Mouse (Mus musculus) embryonic facial prominence, embryonic 11.5 days (tissue): Measurements from ENCODE around the gene Arid4b. TPM values are rescaled to one million over a fixed set of nuclear protein-coding genes. Genes with fewer than 3 reads are reported as not detected.

ENCODE experiments used
- ATAC-seq: fragments of 200-750 bp; cut with Nextera tagmentation; replicated peaks from 2 replicates; pipeline ENCODE4 v1.8.0; 2017; ENCODE audit warnings: low read depth; ENCODE audit not compliant: insufficient number of reproducible peaks, low FRiP score, low TSS enrichment
- DNase-seq: peaks from one replicate; pipeline ENCODE4 v3.0.0-alpha.2; 2015; ENCODE audit warnings: low spot score
- H3K27ac ChIP-seq: fragments of 300-500 bp; sonication (generic); replicated peaks from 2 replicates; pipeline ENCODE4 v1.5.1; 2014; ENCODE audit warnings: mild to moderate bottlenecking, low read depth, low read length, control low read depth
- H3K27me3 ChIP-seq: fragments of 300-500 bp; sonication (generic); 2 replicates; pipeline ENCODE4 v1.6.1; 2014; ENCODE audit warnings: mild to moderate bottlenecking, low read length, moderate library complexity, mixed read lengths; ENCODE audit not compliant: control insufficient read depth, insufficient read depth
- H3K36me3 ChIP-seq: fragments of 300-500 bp; sonication (generic); replicated peaks from 2 replicates; pipeline ENCODE4 v1.6.1; 2014; ENCODE audit warnings: low read depth, mild to moderate bottlenecking, low read length, moderate library complexity, mixed read lengths; ENCODE audit not compliant: control insufficient read depth, insufficient read depth
- H3K4me1 ChIP-seq: fragments of 300-500 bp; sonication (generic); 2 replicates; pipeline ENCODE4 v1.6.1; 2014; ENCODE audit warnings: low read length, mixed read lengths; ENCODE audit not compliant: control insufficient read depth, insufficient read depth
- H3K4me2 ChIP-seq: fragments of 300-500 bp; sonication (generic); 2 replicates; pipeline ENCODE4 v1.6.1; 2014; ENCODE audit warnings: low read depth, mild to moderate bottlenecking, control low read depth, low read length, moderate library complexity
- H3K4me3 ChIP-seq: fragments of 300-500 bp; sonication (generic); 2 replicates; pipeline ENCODE4 v1.5.1; 2014; ENCODE audit warnings: low read depth, low read length, control low read depth
- H3K9ac ChIP-seq: fragments of 300-500 bp; sonication (generic); replicated peaks from 2 replicates; pipeline ENCODE4 v1.6.1; 2014; ENCODE audit warnings: mild to moderate bottlenecking, control low read depth, low read length
- H3K9me3 ChIP-seq: fragments of 300-500 bp; sonication (generic); replicated peaks from 2 replicates; pipeline ENCODE4 v1.6.1; 2016; ENCODE audit warnings: mild to moderate bottlenecking, low read length, inconsistent platforms, mixed read lengths; ENCODE audit not compliant: control insufficient read depth
- WGBS: fragments of 180-500 bp; shearing (Covaris S2); extraction: QIAGEN DNeasy Blood & Tissue Kit; methylation state at CpG from one replicate; pipeline ENCODE4 v1.1.7; 2014; 5-methylcytosine and 5-hydroxymethylcytosine counted together
- polyA plus RNA-seq: library from polyadenylated mRNA; unstranded; fragments of >200 nt; fragmentation: Nextera tagmentation; extraction: Ambion mirVana; gene quantifications from 2 replicates; pipeline ENCODE4 v1.2.1, GENCODE M21; 2014

The Arid4b gene
- polyA plus RNA-seq, 1 experiment from 2014 or later, result 85.0 TPM

DNA sequence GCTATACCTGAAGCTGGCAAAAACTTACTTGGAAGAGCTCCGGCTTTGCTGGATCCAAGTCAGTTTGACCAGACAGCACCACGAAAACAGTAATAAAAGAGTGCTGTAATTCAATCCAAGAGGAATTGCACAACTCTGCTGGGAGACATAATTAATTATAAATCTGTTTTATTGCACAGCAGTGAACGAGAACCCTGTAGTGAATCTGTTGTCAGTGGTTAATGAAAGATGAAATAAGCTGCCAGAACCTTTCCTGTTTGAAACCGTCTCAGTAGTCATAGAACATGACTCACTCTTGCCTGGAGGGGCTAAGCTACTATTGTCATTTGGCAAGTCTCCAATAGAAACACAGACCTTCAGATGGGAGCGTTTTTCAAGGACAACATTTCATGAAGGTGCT lies 22.8 kb upstream of the Arid4b start:
- no peaks in the 10 kb centered on the region for H3K9me3 ChIP-seq
- no peak overlapping the region for H3K27ac ChIP-seq
- H3K9ac ChIP-seq, result peak overlapping the region; percentile 92
- 66% methylated on average over 5 of the region's 5 CpGs for WGBS
- H3K4me2 ChIP-seq, result peak overlapping the region; percentile 50
- peak overlapping the region; percentile 70 for H3K4me3 ChIP-seq
- H3K36me3 ChIP-seq, result no peaks in the 10 kb centered on the region
- DNase-seq (no peak), ATAC-seq (no peak)
- no peaks in the 10 kb centered on the region for H3K4me1 ChIP-seq
- no peaks in the 10 kb centered on the region for H3K27me3 ChIP-seq

DNA sequence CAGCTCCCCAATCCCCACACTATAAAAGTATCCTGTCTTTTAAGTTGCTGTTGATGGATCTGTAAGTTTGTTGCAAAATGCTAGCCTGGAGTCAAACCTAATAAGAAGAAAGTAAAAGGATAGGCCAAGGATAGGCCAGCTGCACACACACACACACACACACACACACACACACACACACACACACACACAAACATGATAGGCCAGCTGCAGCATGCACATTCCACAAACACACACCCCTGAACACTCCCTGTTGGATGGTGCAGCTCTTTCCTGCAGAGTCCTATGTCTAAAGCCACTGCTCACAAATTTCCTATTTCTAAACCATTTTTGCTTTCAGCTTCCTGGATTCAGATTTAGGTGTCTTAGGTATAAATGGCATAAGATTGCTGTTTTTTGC lies 19.2 kb upstream of the Arid4b start:
- H3K4me1 ChIP-seq, result no peaks in the 10 kb centered on the region
- no peak for DNase-seq

DNA sequence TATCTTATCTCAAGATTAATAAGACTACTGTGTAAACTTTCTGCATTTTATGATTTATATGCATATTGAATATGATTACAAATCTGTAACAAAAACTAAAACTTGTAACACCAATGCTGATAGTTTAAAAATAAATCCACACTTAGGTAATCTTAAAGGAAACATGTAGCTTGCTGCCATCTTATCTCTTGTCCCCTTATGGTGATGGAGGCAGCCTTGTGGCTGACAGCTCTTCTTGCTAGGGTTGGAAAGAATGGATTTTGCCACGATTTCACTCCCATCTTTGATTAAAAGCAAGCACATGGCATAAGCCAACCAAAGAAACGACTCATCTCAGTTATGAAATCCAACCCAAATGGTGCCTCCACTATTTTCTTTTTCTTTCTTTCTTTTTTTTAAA lies 18.5 kb upstream of the Arid4b start:
- WGBS, result 74% methylated on average over 2 of the region's 2 CpGs
- ATAC-seq (no peak), DNase-seq (no peak)
- Histone ChIP-seq H3K36me3 (no peaks in the 10 kb centered on the region), H3K4me2 (no peak overlapping the region), H3K27me3 (no peaks in the 10 kb centered on the region), H3K4me1 (no peaks in the 10 kb centered on the region), H3K9me3 (no peaks in the 10 kb centered on the region), H3K27ac (no peak overlapping the region), H3K4me3 (no peak overlapping the region), H3K9ac (no peak overlapping the region)

More for the DNA sequence above, 19.2 kb upstream of the Arid4b start:
- Histone ChIP-seq H3K4me3 (no peak overlapping the region), H3K27me3 (no peaks in the 10 kb centered on the region), H3K27ac (no peak overlapping the region), H3K4me2 (no peak overlapping the region), H3K36me3 (no peaks in the 10 kb centered on the region), H3K9me3 (no peaks in the 10 kb centered on the region), H3K9ac (no peak overlapping the region)
- no peak for ATAC-seq

DNA sequence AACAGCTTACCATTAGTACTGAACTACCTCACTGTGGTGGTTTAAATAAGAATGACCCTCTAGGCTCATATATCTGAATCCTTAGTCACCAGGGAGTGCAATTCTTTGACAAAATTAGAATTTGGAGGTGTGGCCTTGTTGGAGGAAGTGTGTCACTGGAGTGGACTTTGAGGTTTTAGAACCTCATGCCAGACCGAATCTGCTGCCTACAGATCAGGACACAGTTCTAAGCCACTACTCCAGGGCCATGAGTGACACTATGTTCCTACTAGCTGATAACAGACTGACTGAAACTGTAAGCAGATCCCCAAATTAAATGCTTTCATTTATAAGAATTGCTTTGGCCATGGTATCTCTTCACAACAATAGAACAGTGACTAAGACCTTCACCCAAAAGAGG lies 13.2 kb upstream of the Arid4b start:
- H3K36me3 ChIP-seq, result peaks cover 2% of the 10 kb centered on the region; the same call in 1 of the 2 replicates

DNA sequence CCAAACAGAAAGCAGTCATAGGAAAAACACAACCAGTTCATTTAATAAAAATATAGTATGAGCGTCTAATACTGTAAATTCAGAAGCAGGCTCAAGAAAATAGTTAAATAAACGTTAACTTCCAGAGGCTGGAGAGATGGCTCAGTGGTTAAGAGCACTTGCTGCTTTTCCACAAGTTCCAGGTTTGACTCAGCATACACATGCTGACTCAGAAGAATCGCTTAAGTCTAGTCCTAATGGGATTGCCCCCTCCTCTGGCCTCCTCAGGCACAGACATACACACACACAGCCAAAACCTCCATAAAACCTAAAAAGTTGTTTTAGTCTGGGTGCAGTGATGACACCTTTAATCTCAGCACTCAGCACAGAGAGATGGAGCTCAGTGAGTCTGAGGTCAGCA lies 6.2 kb upstream of the Arid4b start:
- Histone ChIP-seq H3K27ac (no peak overlapping the region), H3K4me2 (no peak overlapping the region), H3K4me3 (no peak overlapping the region), H3K27me3 (no peaks in the 10 kb centered on the region), H3K9ac (no peak overlapping the region), H3K36me3 (peaks cover 2% of the 10 kb centered on the region; the same call in 1 of the 2 replicates), H3K9me3 (no peaks in the 10 kb centered on the region), H3K4me1 (no peaks in the 10 kb centered on the region)
- no peak for ATAC-seq
- WGBS, result 95% methylated on average over 3 of the region's 3 CpGs
- no peak for DNase-seq

More for the DNA sequence above, 13.2 kb upstream of the Arid4b start:
- Histone ChIP-seq H3K27ac (no peak overlapping the region), H3K9me3 (no peaks in the 10 kb centered on the region), H3K9ac (no peak overlapping the region), H3K4me3 (no peak overlapping the region), H3K27me3 (no peaks in the 10 kb centered on the region), H3K4me1 (no peaks in the 10 kb centered on the region), H3K4me2 (no peak overlapping the region)
- no peak for DNase-seq
- no peak for ATAC-seq
- 94% methylated on average over 1 of the region's 1 CpGs for WGBS

DNA sequence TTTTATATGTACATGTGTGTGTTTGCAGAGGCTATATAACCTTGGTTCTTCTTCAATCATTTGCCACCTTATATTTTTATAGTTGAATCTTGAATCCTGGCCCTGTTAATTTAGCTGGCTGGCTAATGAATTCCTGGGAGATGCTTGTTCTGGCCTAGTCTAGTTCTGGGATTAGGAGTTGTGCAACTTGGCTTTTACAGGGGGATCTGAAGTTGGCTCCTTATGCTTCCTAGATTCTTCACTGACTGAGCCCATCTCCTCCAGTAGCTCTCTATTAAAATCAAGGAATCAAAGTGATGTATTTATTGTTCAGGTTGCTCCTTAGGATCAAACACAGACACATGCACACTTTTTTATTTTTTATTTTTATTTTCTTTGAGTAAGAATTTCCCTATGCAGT lies 3.5 kb upstream of the Arid4b start:
- H3K9ac ChIP-seq, result no peak overlapping the region
- no peak for ATAC-seq
- H3K27me3 ChIP-seq, result no peaks in the 10 kb centered on the region
- no peak overlapping the region for H3K4me2 ChIP-seq
- no peak for DNase-seq
- H3K36me3 ChIP-seq, result no peaks in the 10 kb centered on the region
- H3K9me3 ChIP-seq, result no peaks in the 10 kb centered on the region
- H3K4me1 ChIP-seq, result no peaks in the 10 kb centered on the region
- no peak overlapping the region for H3K4me3 ChIP-seq
- H3K27ac ChIP-seq, result no peak overlapping the region

DNA sequence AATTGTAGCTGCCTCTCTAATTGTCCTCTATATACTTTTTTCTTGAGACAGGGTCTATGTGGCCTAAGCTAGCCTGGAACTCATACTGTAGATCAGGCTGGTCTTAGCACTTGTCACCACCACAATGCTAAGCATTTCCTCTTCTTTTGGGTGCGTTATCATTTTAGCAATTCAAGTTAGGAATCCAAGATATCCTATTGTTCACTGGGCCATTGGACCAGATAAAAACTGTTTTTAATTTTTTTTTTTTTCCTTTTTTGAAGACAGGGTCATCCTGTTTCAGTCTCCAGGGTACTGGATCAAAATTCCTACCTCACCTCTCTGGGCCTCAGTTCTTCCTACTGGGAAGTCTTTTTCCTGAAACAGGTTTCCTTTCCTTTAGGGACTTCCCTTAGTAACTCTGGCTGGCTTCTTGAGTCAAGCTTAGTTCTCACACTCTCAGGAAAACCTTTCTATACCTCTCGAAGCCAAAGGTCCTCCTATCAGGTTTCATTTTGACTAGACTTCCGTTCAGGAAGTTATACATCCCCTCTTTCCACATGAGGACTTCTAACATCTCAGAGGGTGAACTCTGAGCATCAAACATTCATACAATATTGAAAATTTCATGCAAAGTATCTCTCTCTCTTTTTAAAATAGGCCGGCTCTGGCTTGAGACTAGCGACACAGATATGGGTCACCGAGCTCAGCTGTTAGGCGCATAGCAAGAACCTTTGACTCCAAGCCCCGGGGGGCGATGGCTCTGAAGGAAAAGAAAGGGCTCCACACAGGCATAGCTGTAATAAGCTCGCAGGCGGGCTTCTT lies 621 bp upstream of the Arid4b start:
- H3K9me3 ChIP-seq, result no peaks in the 10 kb centered on the region
- peak overlapping the region; percentile 75 for H3K9ac ChIP-seq
- H3K27me3 ChIP-seq, result no peaks in the 10 kb centered on the region
- peak overlapping the region; percentile 83; the same call in 1 of the 2 replicates for H3K27ac ChIP-seq
- peak overlapping the region; percentile 76 for H3K4me3 ChIP-seq
- peak overlapping the region; percentile 65 for H3K4me2 ChIP-seq
- ATAC-seq, result no peak
- peak; percentile 14 for DNase-seq
- WGBS, result 5% methylated on average over 11 of the region's 11 CpGs
- H3K4me1 ChIP-seq, result no peaks in the 10 kb centered on the region
- no peaks in the 10 kb centered on the region for H3K36me3 ChIP-seq

DNA sequence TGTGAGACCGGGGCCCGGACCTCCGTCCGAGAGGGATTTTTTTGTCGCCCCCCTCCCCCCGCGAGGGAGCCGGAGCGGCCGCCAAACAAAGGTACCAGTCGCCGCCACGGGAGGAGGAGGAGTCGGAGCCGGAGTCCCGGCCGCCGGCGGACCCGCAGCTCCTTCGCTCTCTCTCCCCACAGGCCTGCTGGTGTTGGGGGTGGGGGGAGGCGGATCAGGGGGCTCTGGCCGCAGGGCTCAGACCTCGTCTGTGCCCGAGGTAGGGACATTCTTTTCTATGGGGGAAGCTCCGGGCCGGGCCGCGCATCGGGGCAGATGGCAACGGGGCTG lies 875 bp downstream of the Arid4b start:
- H3K4me3 ChIP-seq, result peak overlapping the region; percentile 100
- no peaks in the 10 kb centered on the region for H3K4me1 ChIP-seq
- peak overlapping the region; percentile 61 for H3K4me2 ChIP-seq
- peak; percentile 42 for ATAC-seq
- no peak for DNase-seq
- H3K36me3 ChIP-seq, result no peaks in the 10 kb centered on the region
- H3K27me3 ChIP-seq, result no peaks in the 10 kb centered on the region
- WGBS, result 0% methylated on average over 16 of the region's 31 CpGs
- peak overlapping the region; percentile 94 for H3K27ac ChIP-seq
- H3K9ac ChIP-seq, result peak overlapping the region; percentile 99
- no peaks in the 10 kb centered on the region for H3K9me3 ChIP-seq
